Comparison of ENCODE assay signal across 8 mouse cellular contexts in the genomic region with DNA sequence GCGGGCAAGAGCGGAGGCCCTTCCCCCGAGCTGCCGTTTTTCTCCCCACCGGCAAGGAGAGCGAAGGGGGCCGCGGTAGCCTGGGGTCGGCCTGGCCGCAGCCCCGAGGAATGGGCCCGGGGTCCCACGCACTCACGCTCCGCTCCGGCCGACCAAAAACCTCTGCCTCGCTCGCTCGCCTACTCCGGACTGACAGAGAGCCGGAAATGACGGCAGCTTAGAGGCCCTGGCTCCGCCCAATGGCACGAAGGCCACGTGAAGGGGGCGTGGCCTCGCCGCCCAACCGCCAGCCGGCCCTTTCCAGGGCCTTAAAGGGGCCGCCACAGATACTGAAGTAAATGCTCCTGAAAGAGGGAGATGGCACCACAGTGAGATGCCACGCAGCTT. TPM values are rescaled to one million over a fixed set of nuclear protein-coding genes. Genes with fewer than 3 reads are reported as not detected.
DNase-seq lines count a peak whose midpoint lies in the region; ATAC-seq and TF ChIP-seq lines count a peak whose summit lies in the region.

No protein-coding gene starts in this region.

- ATAC-seq in megakaryocyte, adult 5-6 weeks (ENCODE audit: poor library complexity, severe bottlenecking): peak; percentile 93

- H3K4me3 ChIP-seq in cortical plate, adult 2 months (ENCODE audit: insufficient read depth, low read length): peak overlapping the region; percentile 71
- peak overlapping the region; percentile 98 for H3K4me3 ChIP-seq in left cerebral cortex, adult 2 months

- intact Hi-C loops in left cerebral cortex, adult 2 months (cut with DNase I): no loop called here

- peaks cover 2% of the 10 kb centered on the region; the same call in 1 of the 2 replicates for H3K4me1 ChIP-seq in cortical plate, adult 2 months (ENCODE audit: control insufficient read depth, insufficient read depth, low read length)

- peak; percentile 98 for TF ChIP-seq POLR2A in cortical plate, adult 2 months (IDR thresholded peaks at IDR 0.05; ENCODE audit: extremely low read depth, insufficient read depth, low read length)

- DNase-seq in adipocyte (ENCODE audit: low spot score): peak; percentile 95
- peak; percentile 84 to 88 for DNase-seq in gastrocnemius, adult 8-10 months (ENCODE audit: low spot score in 2 of 2)
- DNase-seq in hindlimb bud, embryonic 11.5 days (ENCODE audit: extremely low spot score, low read depth, low spot score): peak; percentile 77
- peak; percentile 95 for DNase-seq in left cerebral cortex, adult 2 months (ENCODE audit: extremely low spot score in 1 of 2, low spot score in 2 of 2)
- peak; percentile 96 for DNase-seq in right cerebral cortex, adult 18-20 months
- peak; percentile 87 for DNase-seq in urinary bladder, adult 2 months (ENCODE audit: low spot score)

- H3K27ac ChIP-seq in cortical plate, adult 2 months (ENCODE audit: insufficient read depth, low read length): peak overlapping the region; percentile 92
- H3K27ac ChIP-seq in left cerebral cortex, adult 2 months: peak overlapping the region; percentile 96

- no peak for TF ChIP-seq CTCF in cortical plate, adult 2 months (IDR thresholded peaks at IDR 0.05; ENCODE audit: extremely low read depth, insufficient read depth, low read length)
- TF ChIP-seq CTCF in left cerebral cortex, adult 2 months (IDR thresholded peaks at IDR 0.05): no peak

RNA-seq across cellular contexts. Expression of a gene that starts 1.0 kb away (rescaled TPM):
- polyA plus RNA-seq in cortical plate, adult 2 months (2012; rRNA removed): 202 and 219 TPM in 2 replicates
- 100 to 1,000 TPM in 3 of 4 experiments, 10 to 100 TPM in 1; 61.6 to 136 (median 107) TPM for total RNA-seq in gastrocnemius, adult 8-10 months (2022)
- total RNA-seq in left cerebral cortex, adult 2 months (2021): 100 to 1,000 TPM; 279 to 310 TPM
- 639 and 700 TPM in 2 replicates for total RNA-seq in megakaryocyte, adult 5-6 weeks (2015)
- 625 and 748 TPM in 2 replicates for total RNA-seq in megakaryocyte, adult 5-6 weeks (2017)
- polyA plus RNA-seq in urinary bladder, adult 2 months (2012; rRNA removed): 129 and 172 TPM in 2 replicates

Comparison
In these comparisons a context has a peak if more than half of its experiments do, and no peak if none do; other contexts are left out.
1. Peak in every context shown above with its lines: DNase-seq, ATAC-seq, H3K4me3 ChIP-seq and H3K27ac ChIP-seq.